Mouse (Mus musculus) forebrain, embryonic 10.5 days (tissue): ENCODE data around the gene Gli3. TPM values are rescaled to one million over a fixed set of nuclear protein-coding genes. Genes with fewer than 3 reads are reported as not detected.
A peak's percentile ranks its signal among the peaks of the same experiment; 100 is the strongest.

Experiments
- DNase-seq: peaks from one replicate; pipeline ENCODE4 v3.0.0-alpha.2; 2017; ENCODE audit warnings: low spot score; ENCODE audit errors: extremely low spot score
- H3K27ac ChIP-seq: fragments of 300-500 bp; sonication (generic); 2 replicates; pipeline ENCODE4 v1.5.1; 2016; ENCODE audit warnings: mild to moderate bottlenecking
- H3K27me3 ChIP-seq: fragments of 300-500 bp; sonication (generic); 2 replicates; pipeline ENCODE4 v1.6.1; 2016; ENCODE audit warnings: mild to moderate bottlenecking; ENCODE audit not compliant: poor library complexity, severe bottlenecking
- H3K36me3 ChIP-seq: fragments of 300-500 bp; sonication (generic); replicated peaks from 2 replicates; pipeline ENCODE4 v1.6.1; 2016; ENCODE audit warnings: mild to moderate bottlenecking, moderate library complexity
- H3K4me1 ChIP-seq: fragments of 300-500 bp; sonication (generic); 2 replicates; pipeline ENCODE4 v1.6.1; 2016
- H3K4me3 ChIP-seq: fragments of 300-500 bp; sonication (generic); 2 replicates; pipeline ENCODE4 v1.5.1; 2016; ENCODE audit warnings: mild to moderate bottlenecking, moderate library complexity
- H3K9me3 ChIP-seq: fragments of 300-500 bp; sonication (generic); 2 replicates; pipeline ENCODE4 v1.6.1; 2016; ENCODE audit warnings: mild to moderate bottlenecking, moderate library complexity
- WGBS: fragments of 180-500 bp; shearing (Covaris S2); methylation state at CpG from one replicate; pipeline ENCODE4 v1.1.7; 2016; 5-methylcytosine and 5-hydroxymethylcytosine counted together
- polyA plus RNA-seq: library from polyadenylated mRNA; unstranded; fragments of >200 nt; fragmentation: Nextera tagmentation; extraction: Ambion mirVana; gene quantifications from 2 replicates; pipeline ENCODE4 v1.2.1, GENCODE M21; 2016

Gene Gli3
- polyA plus RNA-seq, 1 experiment from 2014 or later = 60.3 TPM

- DNase-seq = no peak
- WGBS = 95% methylated on average over 10 of the region's 10 CpGs
- peaks cover 3% of the 10 kb centered on the region for H3K4me1 ChIP-seq
- no peak overlapping the region for H3K4me3 ChIP-seq
- H3K27ac ChIP-seq = no peak overlapping the region
- H3K27me3 ChIP-seq = no peaks in the 10 kb centered on the region
- peaks cover 6% of the 10 kb centered on the region; the same call in 1 of the 2 replicates for H3K9me3 ChIP-seq
- peaks cover 100% of the 10 kb centered on the region for H3K36me3 ChIP-seq
Measured at GRCm38 (mm10) chr13:15724723-15725122, 261.7 kb downstream of the Gli3 start.

GRCm38 (mm10) chr13:15741771-15742170 is 278.7 kb downstream of the Gli3 start:
- H3K27me3 ChIP-seq = no peaks in the 10 kb centered on the region
- H3K27ac ChIP-seq = no peak overlapping the region
- no peak for DNase-seq
- H3K4me1 ChIP-seq = peaks cover 6% of the 10 kb centered on the region
- H3K4me3 ChIP-seq = no peak overlapping the region
- peaks cover 8% of the 10 kb centered on the region for H3K9me3 ChIP-seq
- WGBS = 68% methylated on average over 1 of the region's 1 CpGs
- H3K36me3 ChIP-seq = no peaks in the 10 kb centered on the region

GRCm38 (mm10) chr13:15742308-15742707 is 279.3 kb downstream of the Gli3 start:
- Histone ChIP-seq H3K27ac (no peak overlapping the region), H3K36me3 (no peaks in the 10 kb centered on the region), H3K4me3 (no peak overlapping the region), H3K4me1 (peaks cover 6% of the 10 kb centered on the region), H3K9me3 (peaks cover 8% of the 10 kb centered on the region), H3K27me3 (no peaks in the 10 kb centered on the region)
- 94% methylated on average over 3 of the region's 3 CpGs for WGBS
- DNase-seq = no peak

- WGBS = 81% methylated on average over 4 of the region's 4 CpGs
- no peak for DNase-seq
- Histone ChIP-seq H3K9me3 (peaks cover 8% of the 10 kb centered on the region), H3K36me3 (no peaks in the 10 kb centered on the region), H3K27ac (no peak overlapping the region), H3K4me1 (peaks cover 6% of the 10 kb centered on the region), H3K27me3 (no peaks in the 10 kb centered on the region), H3K4me3 (no peak overlapping the region)
Measured at GRCm38 (mm10) chr13:15742777-15743176, 279.7 kb downstream of the Gli3 start.

GRCm38 (mm10) chr13:15758835-15759632 is 296.0 kb downstream of the Gli3 start:
- no peaks in the 10 kb centered on the region for H3K9me3 ChIP-seq
- peak overlapping the region; percentile 54 for H3K4me3 ChIP-seq
- peaks cover 11% of the 10 kb centered on the region for H3K27me3 ChIP-seq
- H3K27ac ChIP-seq = peak overlapping the region; percentile 85
- 5% methylated on average over 38 of the region's 38 CpGs for WGBS
- no peaks in the 10 kb centered on the region for H3K36me3 ChIP-seq
- H3K4me1 ChIP-seq = peaks cover 36% of the 10 kb centered on the region
- DNase-seq = peak; percentile 85

GRCm38 (mm10) chr13:15759633-15760441 is 296.8 kb downstream of the Gli3 start:
- Histone ChIP-seq H3K27me3 (peaks cover 11% of the 10 kb centered on the region), H3K36me3 (no peaks in the 10 kb centered on the region), H3K4me3 (peak overlapping the region; percentile 54), H3K4me1 (peaks cover 36% of the 10 kb centered on the region), H3K27ac (peak overlapping the region; percentile 85), H3K9me3 (no peaks in the 10 kb centered on the region)
- DNase-seq = no peak
- 15% methylated on average over 10 of the region's 10 CpGs for WGBS

- Histone ChIP-seq H3K4me3 (no peak overlapping the region), H3K9me3 (no peaks in the 10 kb centered on the region), H3K27me3 (peaks cover 11% of the 10 kb centered on the region), H3K36me3 (no peaks in the 10 kb centered on the region), H3K27ac (peak overlapping the region; percentile 58; the same call in 1 of the 2 replicates), H3K4me1 (peaks cover 33% of the 10 kb centered on the region)
- WGBS = 86% methylated on average over 4 of the region's 4 CpGs
- DNase-seq = no peak
Measured at GRCm38 (mm10) chr13:15762291-15762690, 299.3 kb downstream of the Gli3 start.

GRCm38 (mm10) chr13:15762901-15763417 is 299.9 kb downstream of the Gli3 start:
- H3K4me1 ChIP-seq = peaks cover 33% of the 10 kb centered on the region
- peaks cover 7% of the 10 kb centered on the region for H3K27me3 ChIP-seq
- DNase-seq = peak; percentile 45
- H3K4me3 ChIP-seq = no peak overlapping the region
- no peaks in the 10 kb centered on the region for H3K36me3 ChIP-seq
- no peaks in the 10 kb centered on the region for H3K9me3 ChIP-seq
- 48% methylated on average over 6 of the region's 6 CpGs for WGBS
- no peak overlapping the region for H3K27ac ChIP-seq

- no peak overlapping the region for H3K27ac ChIP-seq
- 84% methylated on average over 6 of the region's 6 CpGs for WGBS
- no peak for DNase-seq
- no peak overlapping the region for H3K4me3 ChIP-seq
- H3K4me1 ChIP-seq = no peaks in the 10 kb centered on the region
- no peaks in the 10 kb centered on the region for H3K27me3 ChIP-seq
- no peaks in the 10 kb centered on the region for H3K36me3 ChIP-seq
- no peaks in the 10 kb centered on the region for H3K9me3 ChIP-seq
Measured at GRCm38 (mm10) chr13:15777624-15778023, 314.6 kb downstream of the Gli3 start.
